Mouse (Mus musculus) thymus, adult 2 months (tissue): ENCODE measurements around the gene Rab35.

Experiments used
- CTCF ChIP-seq: fragments of 200-500 bp; IDR thresholded peaks from 2 replicates; pipeline ENCODE4 v1.5.1; 2012; ENCODE audit warnings: mild to moderate bottlenecking, control low read depth, low read length, moderate library complexity, borderline replicate concordance; ENCODE audit not compliant: control insufficient read depth, poor library complexity, insufficient read depth; ENCODE audit errors: extremely low read depth
- POLR2A ChIP-seq: fragments of 200-500 bp; IDR thresholded peaks from 2 replicates; pipeline ENCODE4 v1.6.1; 2012; ENCODE audit warnings: mild to moderate bottlenecking, low read length, control low read depth, moderate library complexity; ENCODE audit not compliant: control insufficient read depth, poor library complexity, insufficient read depth; ENCODE audit errors: extremely low read depth

DNA sequence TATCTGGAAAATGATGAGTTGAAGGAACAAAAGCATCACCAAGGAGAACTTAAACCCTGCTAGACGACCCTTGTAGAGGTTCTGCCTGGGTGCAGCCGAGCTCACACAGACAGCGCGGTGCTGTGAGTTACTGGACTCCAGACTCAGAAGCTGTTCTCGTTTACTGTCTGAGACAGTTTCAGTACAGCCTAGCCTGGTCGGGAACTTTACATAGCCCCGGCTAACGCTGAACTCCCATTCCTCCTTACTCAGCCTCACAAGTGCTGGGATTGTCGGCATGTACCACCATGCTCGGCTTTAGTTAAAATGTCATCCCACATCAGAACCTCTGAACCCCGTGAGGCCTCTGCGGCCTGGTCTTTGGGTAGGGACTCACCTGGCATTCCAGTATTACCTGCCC, 37.3 kb downstream of the Rab35 start:
- TF ChIP-seq POLR2A (no peak), CTCF (no peak)
